Mouse (Mus musculus) megakaryocyte, embryonic 14.5 days (primary cell): ENCODE measurements around the gene H2-Eb2. TPM values are rescaled to one million over a fixed set of nuclear protein-coding genes. Genes with fewer than 3 reads are reported as not detected.

Source experiments
- H3K27me3 ChIP-seq: replicated peaks from 2 replicates; pipeline ENCODE3; 2012; ENCODE audit warnings: inconsistent platforms
- H3K36me3 ChIP-seq: replicated peaks from 2 replicates; pipeline ENCODE3; 2012; ENCODE audit warnings: low read length, inconsistent platforms, mixed read lengths
- H3K4me1 ChIP-seq: 2 replicates; pipeline ENCODE4 v1.6.1; 2012; ENCODE audit warnings: inconsistent platforms
- H3K4me3 ChIP-seq: replicated peaks from 2 replicates; pipeline ENCODE3; 2012; ENCODE audit warnings: moderate library complexity, mild to moderate bottlenecking, inconsistent platforms
- H3K9me3 ChIP-seq: 2 replicates; pipeline ENCODE4 v1.6.1; 2012; ENCODE audit warnings: inconsistent platforms
- FLI1 ChIP-seq: IDR thresholded peaks from 2 replicates; pipeline ENCODE4 v1.6.1; 2012; ENCODE audit warnings: low read length, inconsistent platforms, mixed read lengths
- GATA1 ChIP-seq: IDR thresholded peaks from 3 replicates; pipeline ENCODE4 v1.6.1; 2012; ENCODE audit warnings: mixed read lengths, low read length, inconsistent platforms, borderline replicate concordance
- polyA plus RNA-seq: library from polyadenylated mRNA; stranded (reverse); fragments of >175 nt; gene quantifications from 2 replicates; pipeline ENCODE4 v1.2.3, GENCODE M21; 2012; ENCODE audit warnings: low replicate concordance; ENCODE audit not compliant: insufficient read depth

The H2-Eb2 gene
- polyA plus RNA-seq, 1 experiment, result not detected

- H3K36me3 ChIP-seq, result no peaks in the 10 kb centered on the region
- H3K27me3 ChIP-seq, result peaks cover 10% of the 10 kb centered on the region
- H3K4me3 ChIP-seq, result no peak overlapping the region
- peaks cover 35% of the 10 kb centered on the region for H3K4me1 ChIP-seq
- H3K9me3 ChIP-seq, result peaks cover 11% of the 10 kb centered on the region
- TF ChIP-seq FLI1, result no peak
- no peak for TF ChIP-seq GATA1
Measured at GRCm38 (mm10) chr17:34313393-34313792, 12.1 kb upstream of the H2-Eb2 start.

GRCm38 (mm10) chr17:34314286-34314685 lies 11.2 kb upstream of the H2-Eb2 start:
- peaks cover 10% of the 10 kb centered on the region for H3K27me3 ChIP-seq
- peaks cover 35% of the 10 kb centered on the region for H3K4me1 ChIP-seq
- TF ChIP-seq FLI1, result no peak
- no peak for TF ChIP-seq GATA1
- H3K4me3 ChIP-seq, result no peak overlapping the region
- H3K9me3 ChIP-seq, result peaks cover 9% of the 10 kb centered on the region
- no peaks in the 10 kb centered on the region for H3K36me3 ChIP-seq

- H3K27me3 ChIP-seq, result peaks cover 10% of the 10 kb centered on the region
- no peak overlapping the region for H3K4me3 ChIP-seq
- TF ChIP-seq FLI1 (no peak), GATA1 (no peak)
- no peaks in the 10 kb centered on the region for H3K36me3 ChIP-seq
- no peaks in the 10 kb centered on the region for H3K9me3 ChIP-seq
- peaks cover 35% of the 10 kb centered on the region for H3K4me1 ChIP-seq
Measured at GRCm38 (mm10) chr17:34315512-34315911, 10.0 kb upstream of the H2-Eb2 start.

- Histone ChIP-seq H3K4me1 (peaks cover 35% of the 10 kb centered on the region), H3K4me3 (no peak overlapping the region), H3K9me3 (no peaks in the 10 kb centered on the region), H3K27me3 (peaks cover 10% of the 10 kb centered on the region), H3K36me3 (no peaks in the 10 kb centered on the region)
- TF ChIP-seq GATA1 (no peak), FLI1 (no peak)
Measured at GRCm38 (mm10) chr17:34316697-34317096, 8.8 kb upstream of the H2-Eb2 start.

- H3K4me3 ChIP-seq, result no peak overlapping the region
- H3K27me3 ChIP-seq, result peaks cover 10% of the 10 kb centered on the region
- H3K4me1 ChIP-seq, result peaks cover 32% of the 10 kb centered on the region
- no peaks in the 10 kb centered on the region for H3K9me3 ChIP-seq
- TF ChIP-seq FLI1 (no peak), GATA1 (no peak)
- no peaks in the 10 kb centered on the region for H3K36me3 ChIP-seq
Measured at GRCm38 (mm10) chr17:34317275-34317674, 8.2 kb upstream of the H2-Eb2 start.

GRCm38 (mm10) chr17:34326373-34326772 lies 908 bp downstream of the H2-Eb2 start:
- H3K36me3 ChIP-seq, result no peaks in the 10 kb centered on the region
- no peak for TF ChIP-seq FLI1
- no peak for TF ChIP-seq GATA1
- H3K4me3 ChIP-seq, result no peak overlapping the region
- peaks cover 6% of the 10 kb centered on the region for H3K4me1 ChIP-seq
- H3K9me3 ChIP-seq, result peaks cover 3% of the 10 kb centered on the region
- peaks cover 2% of the 10 kb centered on the region for H3K27me3 ChIP-seq

- H3K36me3 ChIP-seq, result no peaks in the 10 kb centered on the region
- H3K27me3 ChIP-seq, result peaks cover 7% of the 10 kb centered on the region
- no peak for TF ChIP-seq GATA1
- TF ChIP-seq FLI1, result no peak
- H3K4me1 ChIP-seq, result peaks cover 6% of the 10 kb centered on the region
- H3K4me3 ChIP-seq, result no peak overlapping the region
- H3K9me3 ChIP-seq, result peaks cover 19% of the 10 kb centered on the region
Measured at GRCm38 (mm10) chr17:34329807-34330206, 4.3 kb downstream of the H2-Eb2 start.

- Histone ChIP-seq H3K36me3 (no peaks in the 10 kb centered on the region), H3K4me1 (peaks cover 8% of the 10 kb centered on the region), H3K27me3 (peaks cover 15% of the 10 kb centered on the region), H3K9me3 (peaks cover 19% of the 10 kb centered on the region), H3K4me3 (no peak overlapping the region)
- TF ChIP-seq GATA1 (no peak), FLI1 (no peak)
Measured at GRCm38 (mm10) chr17:34331200-34331599, 5.7 kb downstream of the H2-Eb2 start.

- Histone ChIP-seq H3K36me3 (no peaks in the 10 kb centered on the region), H3K4me3 (no peak overlapping the region), H3K4me1 (peaks cover 28% of the 10 kb centered on the region), H3K27me3 (peaks cover 25% of the 10 kb centered on the region), H3K9me3 (no peaks in the 10 kb centered on the region)
- no peak for TF ChIP-seq GATA1
- no peak for TF ChIP-seq FLI1
Measured at GRCm38 (mm10) chr17:34340619-34341402, 15.3 kb downstream of the H2-Eb2 start.

GRCm38 (mm10) chr17:34344882-34345281 lies 19.4 kb downstream of the H2-Eb2 start:
- no peak for TF ChIP-seq FLI1
- TF ChIP-seq GATA1, result no peak
- Histone ChIP-seq H3K4me1 (peaks cover 51% of the 10 kb centered on the region), H3K4me3 (no peak overlapping the region), H3K36me3 (no peaks in the 10 kb centered on the region), H3K9me3 (no peaks in the 10 kb centered on the region), H3K27me3 (peaks cover 13% of the 10 kb centered on the region)
